Mouse (Mus musculus): ENCODE data around the gene Prr14l. TPM values are rescaled to one million over a fixed set of nuclear protein-coding genes. Genes with fewer than 3 reads are reported as not detected.

Prr14l gene
- total RNA-seq, 2 experiments from 2014 or later, result 4.1 to 4.2 TPM

Other genes starting within 250 kb of the Prr14l start
- gene Yes1, start 243.1 kb downstream of the Prr14l start, total RNA-seq (2021), result 1 to 10 TPM; 6.1 to 9.7 TPM
- 10 to 100 TPM; 10.8 to 14.1 TPM for gene Pisd, start 68.6 kb downstream of the Prr14l start, total RNA-seq (2021)
- gene Gm20671, start 27.1 kb downstream of the Prr14l start, total RNA-seq (2021), result 1 to 10 TPM in 1 of 2 experiments, not detected in 1; 1.1 TPM
- 10 to 100 TPM; 13.0 to 14.1 TPM for gene Depdc5, start 9.4 kb upstream of the Prr14l start, total RNA-seq (2021)
- gene Ywhah, start 164.6 kb upstream of the Prr14l start, total RNA-seq (2021), result 10 to 100 TPM; 53.1 to 54.1 TPM
- gene Slc5a1, start 250.0 kb upstream of the Prr14l start, total RNA-seq (2021), result not detected